Mouse (Mus musculus): ENCODE data around the gene Cdk14.

Gene Cdk14

DNA sequence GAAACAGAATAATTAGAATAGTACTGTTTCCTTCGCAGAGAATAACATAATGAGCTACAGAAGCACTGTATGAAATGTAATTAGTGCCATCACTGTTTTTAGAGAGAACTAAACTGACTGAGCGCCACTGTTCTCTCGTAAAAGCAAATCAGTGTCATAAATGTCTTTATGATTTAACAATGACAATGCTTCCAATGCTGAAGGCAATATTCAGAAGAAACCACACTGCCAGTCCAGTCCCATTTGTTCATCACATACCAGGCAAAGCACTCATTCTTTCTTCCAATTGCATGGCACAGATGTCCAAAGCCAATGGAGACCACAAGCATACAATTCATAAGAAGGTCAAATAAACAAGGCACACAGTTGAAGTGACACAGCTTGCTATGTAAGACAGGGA, 355.4 kb downstream of the Cdk14 start:
- DNase-seq (ENCODE audit: low spot score in 2 of 2), result no peak

DNA sequence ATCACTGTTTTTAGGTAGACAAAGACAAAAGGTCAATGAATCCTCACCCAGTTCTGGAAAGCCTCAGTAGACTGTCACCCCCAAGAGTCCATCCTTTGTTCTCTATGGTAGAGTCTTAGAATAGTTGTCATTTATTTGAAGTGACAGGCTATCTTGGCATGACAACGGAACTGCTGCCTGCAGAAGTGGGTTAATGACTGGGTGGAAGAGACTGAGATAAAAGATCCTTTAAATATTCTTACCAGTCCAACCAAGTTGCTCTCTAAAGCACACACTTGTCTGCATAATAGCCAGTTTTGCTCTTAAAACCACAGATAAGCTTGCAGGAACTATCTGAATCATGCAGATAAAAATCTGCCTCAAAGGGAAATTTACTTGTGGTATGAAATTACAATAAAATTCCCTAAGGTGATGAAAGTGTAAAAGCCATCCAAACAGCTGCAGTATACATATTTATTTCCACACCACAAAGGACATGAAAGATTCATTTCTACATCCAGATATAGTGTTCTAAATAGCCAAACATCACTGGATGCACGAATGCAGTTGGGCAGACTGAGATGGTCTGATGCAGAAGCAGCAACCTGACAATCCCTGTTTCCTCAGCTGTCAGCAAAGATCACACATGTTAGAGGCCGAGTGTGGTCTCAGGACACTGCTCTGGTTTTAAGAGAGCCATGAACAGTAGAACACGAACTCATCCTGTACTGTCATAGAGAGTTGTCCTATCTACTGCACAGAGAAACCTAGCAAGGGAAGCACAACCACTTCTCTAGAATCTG, 363.8 kb downstream of the Cdk14 start:
- DNase-seq (ENCODE audit: low spot score in 2 of 2), result no peak

DNA sequence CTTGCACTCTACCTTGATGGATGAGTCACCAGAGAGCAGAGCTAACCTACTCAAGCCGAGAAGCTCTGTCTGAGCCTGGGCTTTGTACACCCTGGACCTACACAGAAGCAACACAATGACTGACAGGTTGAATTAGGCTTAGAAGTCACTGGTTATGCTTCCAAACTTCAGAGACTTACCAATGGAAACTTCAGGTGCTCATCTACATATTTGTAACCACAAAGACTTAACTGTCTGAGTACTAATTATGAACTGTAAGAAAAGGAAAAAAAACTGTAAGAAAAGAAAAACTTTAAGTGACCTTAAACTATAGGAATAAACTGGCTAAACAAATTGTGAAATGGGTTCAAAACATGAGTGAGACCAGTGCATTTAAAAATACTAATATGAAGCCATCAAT, 364.6 kb downstream of the Cdk14 start:
- DNase-seq (ENCODE audit: low spot score in 2 of 2), result no peak

DNA sequence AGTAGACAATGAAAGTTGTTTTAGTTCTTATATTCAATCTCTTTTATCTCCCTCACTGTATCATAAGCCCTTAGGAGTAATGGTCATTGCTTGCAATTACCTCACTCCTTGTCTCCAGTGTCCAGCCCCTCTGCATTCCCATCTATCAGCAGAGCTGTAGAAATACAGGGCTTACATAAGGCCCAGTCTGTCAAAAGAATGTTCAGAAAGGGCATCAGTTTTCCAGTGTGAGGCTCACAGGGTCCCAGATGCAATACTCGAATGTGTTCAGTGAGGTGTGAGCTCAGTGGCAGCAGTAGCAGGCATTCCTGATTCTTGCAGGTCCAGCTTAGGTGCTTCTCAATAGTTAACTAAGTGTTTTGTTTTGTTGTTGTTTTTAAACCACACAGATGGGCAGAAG, 365.8 kb downstream of the Cdk14 start:
- no peak for DNase-seq (ENCODE audit: low spot score in 2 of 2)

DNA sequence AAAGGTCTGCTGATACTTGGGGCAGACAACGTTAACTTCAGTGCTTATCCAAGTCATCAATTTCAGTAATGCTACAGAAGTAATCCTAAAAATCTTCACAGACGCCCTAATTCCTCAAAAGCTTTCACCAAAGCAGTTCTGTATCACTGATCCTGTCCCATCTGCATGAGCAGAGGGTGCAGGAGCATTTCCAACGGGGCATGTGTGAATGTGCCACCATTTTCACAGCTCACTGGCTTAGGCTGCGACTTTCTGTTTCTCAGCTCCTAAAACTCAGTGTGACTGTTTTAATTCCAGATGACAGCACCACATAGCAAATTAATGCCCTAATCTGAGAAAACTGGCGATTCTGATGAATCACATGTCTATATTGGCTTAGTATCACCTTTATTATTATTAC, 375.8 kb downstream of the Cdk14 start:
- DNase-seq (ENCODE audit: low spot score in 2 of 2), result no peak

DNA sequence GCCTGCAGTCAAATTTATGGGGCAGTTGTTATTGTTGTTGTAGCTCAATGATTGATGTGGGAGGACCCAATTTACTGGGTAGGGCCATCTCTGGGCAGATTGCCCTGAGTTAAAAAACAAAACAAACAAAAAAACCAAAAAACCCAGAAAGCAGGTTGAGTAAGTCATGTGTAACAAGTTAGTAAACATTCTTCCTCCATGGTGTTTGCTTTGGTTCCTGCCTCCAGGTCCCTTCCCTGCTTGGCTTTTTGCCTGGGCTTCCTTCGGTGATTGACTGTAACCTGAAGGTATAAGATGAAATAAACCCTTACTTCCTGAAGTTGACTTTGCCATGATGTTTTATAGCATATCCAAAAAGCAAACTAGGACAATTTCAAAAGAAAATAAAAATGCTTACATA, 377.4 kb downstream of the Cdk14 start:
- DNase-seq (ENCODE audit: low spot score in 2 of 2), result no peak

DNA sequence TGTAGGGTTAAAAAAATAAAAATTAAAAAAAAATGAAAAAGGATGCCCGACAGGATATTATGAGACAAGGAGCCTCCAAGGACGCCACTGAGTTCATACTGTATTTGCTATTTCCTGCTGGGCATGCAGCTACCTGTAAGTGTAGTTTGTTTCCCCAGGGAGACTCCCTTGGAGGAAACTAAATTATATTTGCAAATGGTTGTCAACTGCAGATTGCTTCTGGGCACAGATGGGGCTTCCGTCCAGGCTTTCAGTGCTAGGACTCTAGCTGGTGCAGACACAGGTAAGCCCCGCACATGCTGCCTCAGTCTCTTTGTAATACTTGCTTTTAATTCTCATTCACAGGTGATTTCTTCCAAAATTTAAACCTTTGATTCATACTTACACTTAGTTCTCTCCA, 378.6 kb downstream of the Cdk14 start:
- DNase-seq (ENCODE audit: low spot score in 2 of 2), result no peak

DNA sequence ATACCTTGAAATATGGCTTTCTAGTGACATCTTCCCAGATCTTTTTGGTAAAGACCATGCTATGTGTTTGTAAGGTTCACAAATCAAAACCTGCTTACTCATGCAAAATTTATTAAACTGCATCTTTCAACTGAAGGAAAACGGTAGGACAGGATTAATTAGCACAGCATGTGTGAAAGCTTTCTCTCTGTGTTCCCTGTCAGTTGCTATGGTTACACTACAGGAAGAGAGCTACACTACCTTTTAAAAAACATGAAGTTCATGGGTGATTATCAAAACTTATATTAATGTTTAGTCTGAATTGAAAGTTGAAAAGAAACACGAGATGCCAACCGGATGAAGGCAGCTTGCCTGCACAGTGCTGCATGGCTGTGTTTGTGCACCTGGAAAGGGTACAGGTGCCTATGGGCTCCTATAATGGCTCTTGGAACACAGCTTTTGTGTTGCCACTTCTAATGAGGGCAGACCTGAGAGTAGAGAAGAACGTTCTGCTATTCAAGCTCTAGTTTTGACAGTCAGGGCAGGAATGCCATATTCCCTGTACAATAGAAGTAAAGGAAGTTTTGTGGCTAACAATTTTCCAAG, 380.3 kb downstream of the Cdk14 start:
- DNase-seq (ENCODE audit: low spot score in 2 of 2), result no peak

DNA sequence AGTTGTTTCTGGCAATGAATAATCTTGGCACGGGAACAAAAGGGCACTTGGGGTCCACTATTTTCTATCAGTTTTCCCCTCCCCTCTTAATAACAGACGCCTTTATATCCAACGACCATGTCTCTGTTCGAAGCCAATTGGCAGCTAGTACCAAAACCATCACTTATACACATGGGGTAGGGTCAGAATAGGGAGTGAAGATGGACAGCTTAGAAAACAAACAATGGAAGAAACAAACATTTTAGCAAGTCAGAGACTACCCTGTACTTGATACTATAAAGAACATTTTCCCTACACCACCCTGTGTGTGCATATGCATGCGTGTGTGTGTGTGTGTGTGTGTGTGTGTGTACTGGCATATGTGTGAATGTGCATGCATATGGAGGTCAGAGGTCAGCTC, 386.7 kb downstream of the Cdk14 start:
- no peak for DNase-seq (ENCODE audit: low spot score in 2 of 2)

DNA sequence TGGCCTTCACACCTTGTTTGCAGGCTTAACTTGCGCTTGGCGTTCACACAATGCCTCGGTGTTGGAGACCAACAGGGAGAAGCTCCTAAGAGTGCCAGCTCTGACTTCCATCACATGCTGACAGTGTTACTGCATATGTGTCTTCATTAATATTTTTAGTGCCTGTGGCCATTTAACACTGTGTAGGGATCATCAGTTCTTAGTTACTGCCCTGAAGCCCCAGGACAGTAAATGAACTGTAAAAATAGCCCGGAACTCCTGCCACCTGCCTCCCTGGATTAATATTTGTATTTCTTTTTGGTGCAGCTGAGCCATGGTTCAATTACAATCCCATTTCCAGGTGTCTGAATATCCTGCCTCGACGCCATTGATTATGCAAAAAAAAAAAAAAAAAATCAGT, 387.3 kb downstream of the Cdk14 start:
- DNase-seq (ENCODE audit: low spot score in 2 of 2), result no peak

DNA sequence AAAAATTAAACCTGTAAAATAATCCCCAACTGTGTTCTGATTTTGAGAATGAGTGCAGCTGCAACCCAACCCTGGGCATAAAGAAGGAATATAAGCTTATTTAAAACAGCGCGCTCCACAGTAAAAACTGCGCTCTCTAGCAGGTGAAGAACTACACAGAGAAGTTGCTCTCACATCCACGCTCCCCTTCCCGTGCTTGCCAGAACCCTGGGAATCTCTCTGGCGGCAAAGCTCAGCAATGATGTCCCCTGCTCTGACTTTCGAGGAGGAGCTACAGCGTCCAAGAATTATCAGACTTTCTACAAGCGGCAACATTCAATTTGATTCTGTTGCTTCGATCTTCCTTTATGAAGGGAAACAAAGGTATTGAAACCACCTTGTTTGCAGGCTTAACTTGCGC, 387.7 kb downstream of the Cdk14 start:
- DNase-seq (ENCODE audit: low spot score in 2 of 2), result no peak

DNA sequence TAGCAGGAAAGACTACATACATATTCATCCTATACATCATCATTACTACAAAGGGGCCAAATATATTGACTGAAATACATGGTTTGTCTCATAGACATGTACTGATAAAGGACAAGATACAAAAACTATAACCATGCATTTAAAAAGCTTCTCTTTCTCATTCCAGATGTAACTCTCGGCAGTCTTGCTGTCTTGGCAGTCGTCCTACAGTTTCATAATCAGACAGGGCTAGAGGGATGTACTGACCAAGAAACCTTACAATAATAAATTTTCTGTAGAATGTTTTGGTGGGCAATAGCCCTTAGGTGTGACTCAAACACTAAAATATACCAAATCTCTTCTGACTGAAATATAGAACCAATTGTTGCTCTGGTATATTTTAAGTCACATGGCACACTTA, 389.7 kb downstream of the Cdk14 start:
- DNase-seq (ENCODE audit: low spot score in 2 of 2), result no peak

DNA sequence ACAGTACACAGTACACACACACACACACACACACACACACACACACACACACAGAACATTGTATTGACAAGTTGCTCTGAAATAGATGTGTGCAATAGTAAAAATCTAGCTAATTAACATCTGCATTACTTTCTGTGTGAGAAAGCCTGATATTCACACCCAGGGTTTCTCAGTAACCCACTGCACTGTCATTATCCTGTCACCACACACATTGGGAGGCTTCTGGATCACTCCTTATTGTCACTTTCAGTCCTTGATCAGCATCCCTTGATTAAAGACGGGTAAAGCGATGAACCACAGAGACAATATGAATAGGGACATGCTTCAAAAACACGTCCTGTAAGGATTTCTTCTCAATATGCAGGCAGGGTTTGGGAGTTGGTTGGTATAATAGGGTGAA, 401.2 kb downstream of the Cdk14 start:
- no peak for DNase-seq (ENCODE audit: low spot score in 2 of 2)

DNA sequence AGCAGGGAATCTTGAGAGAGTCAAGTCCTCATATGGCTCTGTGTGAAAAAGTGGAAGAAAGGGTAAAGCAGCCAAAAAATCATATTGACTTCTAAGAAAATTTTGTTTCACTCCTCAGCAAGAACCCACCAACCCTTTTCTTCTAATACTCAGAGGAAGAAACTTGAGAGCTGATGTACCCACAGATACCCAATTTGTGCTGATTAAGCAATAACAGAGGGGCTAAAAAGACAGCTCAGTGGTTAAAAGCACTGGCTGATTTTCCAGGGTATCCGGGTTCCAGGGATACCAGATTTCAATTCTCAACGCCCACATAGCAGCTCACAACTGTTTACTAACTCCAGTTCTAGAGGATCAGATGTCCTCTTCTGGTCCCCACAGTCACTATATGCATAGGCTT, 401.9 kb downstream of the Cdk14 start:
- DNase-seq (ENCODE audit: low spot score in 2 of 2), result no peak

DNA sequence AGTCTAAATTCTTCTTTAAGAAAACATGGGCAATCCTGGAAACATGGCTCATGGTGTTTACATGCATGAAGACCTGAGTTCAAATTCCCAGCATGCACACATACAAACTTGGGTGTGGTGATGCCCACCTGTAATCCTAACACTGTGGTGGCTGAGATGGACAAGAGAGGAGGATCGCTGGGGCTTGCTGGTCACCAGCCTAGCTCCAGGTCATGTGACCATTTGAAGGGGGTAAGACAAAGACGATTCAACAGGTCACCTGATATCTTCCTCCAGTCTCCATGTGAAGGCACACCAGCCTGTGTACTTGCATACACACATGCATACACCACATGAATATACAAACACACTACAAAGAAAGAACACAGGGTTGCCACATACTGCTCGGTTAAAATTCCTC, 406.3 kb downstream of the Cdk14 start:
- DNase-seq (ENCODE audit: low spot score in 2 of 2), result no peak

DNA sequence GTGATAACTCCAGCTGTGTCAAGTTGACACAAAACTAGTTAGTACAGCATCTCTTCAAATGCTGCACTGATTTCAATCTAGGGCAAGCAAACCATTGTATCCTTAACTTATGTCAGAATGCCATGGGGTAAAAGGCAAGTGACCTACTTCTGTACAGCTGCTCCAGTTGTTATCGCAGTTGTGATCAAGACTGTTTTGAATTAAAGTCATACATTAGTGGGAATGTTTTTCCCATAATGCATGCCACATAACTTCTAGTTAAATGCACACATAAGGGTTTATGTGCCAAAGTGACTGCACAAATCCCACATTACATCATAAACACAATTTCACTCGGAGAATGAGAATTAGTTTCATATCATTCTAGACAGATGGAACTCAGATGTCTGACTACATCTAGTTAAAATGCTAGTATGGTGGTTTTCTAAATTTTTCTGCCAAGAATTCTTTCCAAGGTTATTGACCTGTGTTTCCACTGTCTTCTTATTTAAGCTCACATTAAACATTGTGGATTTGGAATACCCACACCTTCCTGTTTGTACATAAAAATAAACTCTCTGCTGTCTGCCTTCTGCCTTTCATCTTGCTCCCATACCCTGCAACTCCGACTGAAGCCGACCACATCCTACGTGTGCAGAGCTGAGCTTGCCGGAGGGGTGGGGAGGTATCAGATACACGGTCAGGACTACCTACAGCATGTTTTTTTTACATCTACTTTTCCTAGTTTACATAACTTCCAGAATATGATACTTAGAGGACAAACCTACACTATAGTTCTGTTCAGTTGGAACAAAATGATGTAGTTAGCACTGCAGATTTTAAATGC, 407.4 kb downstream of the Cdk14 start:
- DNase-seq (ENCODE audit: low spot score in 2 of 2), result no peak

DNA sequence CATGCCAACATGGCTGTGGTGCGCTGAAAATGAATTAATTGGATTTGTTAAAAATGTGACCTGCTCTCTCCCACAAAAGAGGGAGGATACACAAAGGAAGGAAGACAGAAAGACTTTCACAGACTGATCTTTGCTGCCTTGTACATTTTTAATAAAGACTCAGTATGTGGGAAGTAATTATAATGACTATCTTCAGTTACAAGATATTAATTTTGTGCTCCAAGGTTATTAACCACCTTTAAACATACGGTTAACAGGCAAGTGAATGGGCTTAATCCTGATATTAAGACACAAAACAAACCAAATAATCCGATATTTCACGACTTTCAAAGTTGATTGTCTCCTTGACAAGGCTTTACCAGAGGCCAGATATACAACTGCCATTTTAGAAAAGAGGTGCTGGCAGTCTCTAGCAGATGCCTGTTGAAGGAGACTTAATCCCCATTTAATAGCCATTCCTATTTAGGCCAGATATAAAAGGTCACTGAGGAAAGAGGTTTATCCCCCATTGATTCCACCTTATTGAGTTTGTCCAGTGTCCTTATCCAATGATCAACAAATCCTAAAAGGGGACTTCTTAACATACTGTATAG, 411.9 kb downstream of the Cdk14 start:
- DNase-seq (ENCODE audit: low spot score in 2 of 2), result no peak

DNA sequence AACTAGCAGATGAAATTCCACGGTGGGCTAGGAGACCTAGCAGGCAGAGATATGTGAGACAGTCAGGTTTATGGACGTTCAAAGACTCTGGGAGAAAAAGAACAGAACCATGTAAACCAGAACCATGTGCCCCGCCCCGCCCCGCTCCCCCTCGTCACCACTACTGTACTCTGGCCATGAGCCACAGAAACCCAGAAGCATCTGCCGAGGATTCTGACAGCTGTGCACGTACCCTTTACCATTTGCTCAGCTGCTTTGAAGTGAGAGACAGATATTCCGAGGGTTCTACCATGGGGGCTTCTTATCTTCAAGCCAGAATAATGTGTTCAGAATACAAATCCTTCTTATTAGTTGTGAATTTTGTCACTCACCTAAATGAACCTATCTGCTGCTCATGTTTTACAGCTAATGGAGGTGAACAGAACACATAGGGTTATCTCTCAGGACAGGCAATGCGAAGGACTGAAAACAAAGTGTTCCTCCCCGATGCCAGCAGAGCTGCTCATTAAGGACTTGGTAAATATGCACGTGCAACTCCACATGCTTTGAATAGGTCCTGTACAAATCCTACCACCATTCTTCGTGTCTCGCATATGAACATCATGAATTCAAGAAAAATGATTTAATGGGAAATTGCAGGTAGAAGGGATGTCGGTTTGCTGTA, 412.5 kb downstream of the Cdk14 start:
- no peak for DNase-seq (ENCODE audit: low spot score in 2 of 2)

DNA sequence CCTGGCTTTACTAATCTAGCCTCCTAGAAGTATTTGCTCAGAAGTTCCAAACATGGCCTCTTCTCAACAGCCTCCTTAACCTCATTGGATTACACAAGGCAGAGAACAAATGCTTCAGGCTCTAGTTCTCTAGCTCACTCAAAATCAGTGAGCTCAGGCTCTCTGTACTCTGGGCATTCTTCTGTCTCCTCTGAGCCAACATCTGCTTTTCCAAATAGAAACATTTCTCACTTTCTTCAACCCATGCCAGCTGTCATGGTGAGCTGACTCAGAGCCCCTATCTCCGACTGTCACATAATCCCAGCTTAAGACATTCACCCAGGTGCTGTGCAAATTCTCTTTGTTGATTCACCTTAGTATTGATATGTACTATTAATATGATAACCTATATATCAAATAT, 414.5 kb downstream of the Cdk14 start:
- DNase-seq (ENCODE audit: low spot score in 2 of 2), result no peak

DNA sequence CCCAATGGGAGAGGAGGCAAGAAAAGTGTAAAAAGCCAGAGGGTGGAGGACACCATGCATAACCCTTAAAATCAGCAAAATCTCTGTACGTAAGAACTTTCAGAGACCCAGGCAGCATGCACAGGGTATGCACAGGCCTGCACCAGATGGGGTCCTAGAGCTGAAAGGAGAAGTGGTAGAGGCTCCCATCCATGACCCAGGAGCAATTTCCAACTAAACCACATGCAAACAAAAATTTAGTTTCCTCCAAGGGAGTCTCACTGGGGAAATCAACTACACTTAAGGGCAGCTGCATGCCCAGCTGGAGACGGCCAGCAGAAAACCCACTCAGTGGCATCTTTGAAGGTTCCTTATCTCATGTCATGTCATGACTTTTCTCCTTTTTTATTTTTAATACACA, 415.4 kb downstream of the Cdk14 start:
- DNase-seq (ENCODE audit: low spot score in 2 of 2), result no peak

DNA sequence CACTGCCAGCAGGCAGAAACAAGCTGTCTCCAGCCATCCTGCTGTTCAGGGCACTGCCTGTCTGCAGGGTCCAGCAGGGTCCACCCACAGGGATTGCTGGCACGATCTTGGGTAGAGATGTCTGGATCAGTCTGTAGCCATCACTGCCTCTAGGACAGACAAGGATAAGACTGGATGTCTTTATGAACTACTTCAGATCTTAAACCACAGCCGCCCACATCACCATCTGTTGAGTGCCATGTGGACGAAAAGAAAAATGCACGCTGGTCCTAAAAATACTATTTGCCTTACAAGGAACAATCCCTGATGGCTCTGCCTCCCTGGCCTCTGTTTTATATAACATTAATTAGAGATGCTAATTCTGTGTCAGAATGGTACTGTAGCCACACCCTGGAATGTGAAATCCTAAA, 426.9 kb downstream of the Cdk14 start:
- peak; percentile 74 to 80 for DNase-seq (ENCODE audit: low spot score in 2 of 2)

DNA sequence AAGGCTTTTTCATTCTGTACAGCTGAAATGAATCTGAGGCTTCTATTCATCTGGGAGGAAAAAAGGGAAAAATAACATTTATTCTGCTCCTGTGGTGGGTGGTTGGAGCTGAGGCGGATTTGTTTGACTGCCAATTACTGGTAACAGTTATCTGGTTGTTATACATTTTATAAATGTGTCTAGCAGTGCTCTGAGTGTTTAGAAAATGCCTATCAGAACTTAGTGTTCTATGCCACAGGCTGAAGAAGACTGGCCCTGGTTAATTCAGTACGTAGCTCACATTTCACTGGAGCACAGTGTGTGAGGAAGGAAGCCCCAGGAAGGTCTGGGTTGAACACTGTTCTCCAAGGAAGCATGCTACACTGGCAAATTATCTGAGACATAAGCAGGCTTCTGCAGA, 429.1 kb downstream of the Cdk14 start:
- no peak for DNase-seq (ENCODE audit: low spot score in 2 of 2)

Measured in frontal cortex, postnatal 14 days (tissue).